Mouse (Mus musculus) liver, embryonic 14.5 days (tissue): Measurements from ENCODE around the gene Aurkc. TPM values are rescaled to one million over a fixed set of nuclear protein-coding genes. Genes with fewer than 3 reads are reported as not detected.
"Not testable (repeated sequence)": the region's sequence is repeated elsewhere in the genome, so short reads cannot be mapped to it uniquely, and the experiment has no call there.

Experiments used
- ATAC-seq: fragments of 200-750 bp; cut with Nextera tagmentation; 2 replicates; pipeline ENCODE4 v1.8.0; 2017; ENCODE audit warnings: moderate number of reproducible peaks, mild to moderate bottlenecking, moderate library complexity; ENCODE audit not compliant: insufficient read depth
- DNase-seq, 3 experiments: peaks; one replicate each; pipeline ENCODE4 v3.0.0-alpha.2; 2012 to 2013; ENCODE audit warnings: low read depth in 3 of 3, low spot score in 3 of 3
- H3K27ac ChIP-seq: fragments of 300-500 bp; sonication (generic); 2 replicates; pipeline ENCODE4 v1.5.1; 2014; ENCODE audit warnings: moderate library complexity, mild to moderate bottlenecking, control low read depth, inconsistent platforms
- H3K27me3 ChIP-seq: fragments of 300-500 bp; sonication (generic); 2 replicates; pipeline ENCODE4 v1.6.1; 2014; ENCODE audit warnings: mild to moderate bottlenecking, low read length, moderate library complexity; ENCODE audit not compliant: control insufficient read depth, insufficient read depth
- H3K36me3 ChIP-seq: fragments of 300-500 bp; sonication (generic); replicated peaks from 2 replicates; pipeline ENCODE4 v1.6.1; 2014; ENCODE audit warnings: low read depth; ENCODE audit not compliant: control insufficient read depth, insufficient read depth
- H3K4me1 ChIP-seq, 2 experiments: fragments of 200-500 bp in 1 of 2; fragments of 300-500 bp in 1 of 2; sonication (generic) in 1 of 2; replicated peaks; 2 replicates each; pipeline ENCODE4 v1.6.1; 2012 to 2014; ENCODE audit warnings: antibody characterized with exemption in 1 of 2, inconsistent platforms in 1 of 2, low read length in 1 of 2; ENCODE audit not compliant: control insufficient read depth in 2 of 2, insufficient read depth in 2 of 2
- H3K4me2 ChIP-seq: fragments of 300-500 bp; sonication (generic); 2 replicates; pipeline ENCODE4 v1.6.1; 2014; ENCODE audit warnings: low read depth, mild to moderate bottlenecking, control low read depth, moderate library complexity
- H3K4me3 ChIP-seq, 2 experiments: fragments of 200-500 bp in 1 of 2; fragments of 300-500 bp in 1 of 2; sonication (generic) in 1 of 2; 2 replicates each; pipeline ENCODE4 v1.5.1; 2012 to 2014; ENCODE audit warnings: low read depth in 2 of 2, low read length in 2 of 2, mild to moderate bottlenecking in 2 of 2, control low read depth in 1 of 2, inconsistent platforms in 1 of 2, moderate library complexity in 1 of 2; ENCODE audit not compliant: insufficient read depth in 1 of 2
- H3K9ac ChIP-seq: fragments of 300-500 bp; sonication (generic); replicated peaks from 2 replicates; pipeline ENCODE4 v1.6.1; 2014; ENCODE audit warnings: mild to moderate bottlenecking, control low read depth, moderate library complexity
- H3K9me3 ChIP-seq: fragments of 300-500 bp; sonication (generic); 2 replicates; pipeline ENCODE4 v1.6.1; 2016; ENCODE audit warnings: low read length, mixed read lengths; ENCODE audit not compliant: control insufficient read depth
- CTCF ChIP-seq: IDR thresholded peaks from 2 replicates; pipeline ENCODE4 v1.5.1; 2016; ENCODE audit warnings: antibody characterized with exemption, low read depth, control low read depth
- EP300 ChIP-seq: IDR thresholded peaks from 2 replicates; pipeline ENCODE4 v1.6.1; 2016; ENCODE audit warnings: antibody characterized with exemption, low read depth
- WGBS: fragments of 180-500 bp; shearing (Covaris S2); extraction: QIAGEN DNeasy Blood & Tissue Kit; methylation state at CpG from one replicate; pipeline ENCODE4 v1.1.7; 2014; ENCODE audit not compliant: insufficient replicate concordance; 5-methylcytosine and 5-hydroxymethylcytosine counted together
- polyA plus RNA-seq, 2 experiments: library from polyadenylated mRNA; depleted of rRNA in 1 of 2; stranded (reverse) in 1 of 2; unstranded in 1 of 2; fragments of >200 nt; fragmentation: Nextera tagmentation in 1 of 2; extraction: Ambion mirVana in 1 of 2; gene quantifications; 2 replicates each; pipeline versions ENCODE4 v1.2.1 to v1.2.3; 2012 to 2014

Gene Aurkc
- polyA plus RNA-seq, 2 experiments = 0.03 TPM; not detected in 1

DNA sequence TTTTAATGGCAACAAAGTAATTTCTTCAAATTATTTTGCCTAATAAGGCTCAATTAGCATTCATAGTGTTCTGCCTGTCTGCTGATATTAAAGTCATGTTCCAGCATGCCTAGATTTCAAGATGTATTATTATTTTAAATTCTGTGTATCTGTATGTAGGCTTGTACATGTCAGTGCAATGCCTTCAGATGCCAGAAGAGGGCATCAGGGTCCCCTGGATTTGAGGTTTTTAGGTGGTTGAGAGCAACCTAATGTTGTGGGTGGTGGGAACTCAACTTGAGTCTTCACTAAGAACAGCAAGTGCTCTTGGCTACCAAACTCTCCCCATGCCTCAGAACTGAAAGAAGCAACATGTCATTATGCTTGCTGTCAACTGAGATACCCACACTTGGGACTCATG, 32.3 kb downstream of the Aurkc start:
- Histone ChIP-seq H3K4me2 (no peak overlapping the region), H3K9ac (no peak overlapping the region), H3K27me3 (no peaks in the 10 kb centered on the region), H3K27ac (no peak overlapping the region), H3K4me3 (no peak overlapping the region), H3K9me3 (no peaks in the 10 kb centered on the region; the same call in 1 of the 2 replicates), H3K36me3 (no peaks in the 10 kb centered on the region), H3K4me1 (no peaks in the 10 kb centered on the region)
- no peak for ATAC-seq
- DNase-seq = no peak
- TF ChIP-seq EP300 (no peak), CTCF (no peak)

DNA sequence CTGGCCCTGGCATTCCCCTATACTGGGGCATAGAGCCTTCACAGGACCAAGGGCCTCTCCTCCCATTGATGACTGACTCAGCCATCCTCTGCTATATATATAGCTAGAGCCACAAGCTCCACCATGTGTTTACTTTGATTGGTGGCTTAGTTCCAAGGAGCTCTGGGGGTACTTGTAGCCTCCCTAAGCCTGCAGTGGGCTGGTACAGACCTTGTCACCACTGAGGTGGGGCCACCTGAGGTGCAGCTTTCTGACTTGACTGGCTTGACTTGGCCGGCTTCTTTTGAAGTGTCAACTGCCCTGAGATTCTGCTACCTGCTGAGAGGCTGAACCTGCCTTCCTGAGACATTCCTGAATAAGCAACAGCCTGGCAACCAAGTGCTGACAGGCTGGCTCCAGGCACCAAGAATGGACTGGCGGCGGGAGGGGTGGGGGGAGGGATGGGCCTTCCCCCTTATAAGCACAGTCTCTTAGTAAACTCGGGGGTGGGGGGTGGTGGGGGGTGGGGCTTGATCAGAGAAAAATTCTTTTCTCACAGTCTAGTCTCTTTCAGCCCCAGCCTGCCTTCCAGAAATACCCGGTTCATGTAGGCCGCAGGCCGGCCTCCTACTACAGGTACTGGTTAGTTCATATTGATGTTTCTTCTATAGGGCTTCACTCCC, 54.7 kb downstream of the Aurkc start:
- not testable (repeated sequence) for H3K36me3 ChIP-seq, H3K27ac ChIP-seq, H3K27me3 ChIP-seq, H3K9ac ChIP-seq, DNase-seq, H3K4me2 ChIP-seq, ATAC-seq, H3K9me3 ChIP-seq, H3K4me3 ChIP-seq, H3K4me1 ChIP-seq
- 54% methylated on average over 7 of the region's 7 CpGs for WGBS

Other genes with a start within 250 kb of the Aurkc start
- 2.6 and 3.0 TPM in 2 replicates for gene Zfp954, start 126.2 kb downstream of the Aurkc start, polyA plus RNA-seq (2012; rRNA removed)
- 5.0 and 5.6 TPM in 2 replicates for gene Zfp954, start 126.2 kb downstream of the Aurkc start, polyA plus RNA-seq (2014; fragmentation: Nextera tagmentation; extraction: Ambion mirVana)
- 0.05 and 0.09 TPM in 2 replicates for gene Zfp773, start 141.5 kb downstream of the Aurkc start, polyA plus RNA-seq (2012; rRNA removed)
- 0.17 and 0.29 TPM in 2 replicates for gene Zfp773, start 141.5 kb downstream of the Aurkc start, polyA plus RNA-seq (2014; fragmentation: Nextera tagmentation; extraction: Ambion mirVana)
- 0.18 and 0.28 TPM in 2 replicates for gene Zfp418, start 176.0 kb downstream of the Aurkc start, polyA plus RNA-seq (2012; rRNA removed)
- gene Zfp418, start 176.0 kb downstream of the Aurkc start, polyA plus RNA-seq (2014; fragmentation: Nextera tagmentation; extraction: Ambion mirVana) = 0.23 and 0.54 TPM in 2 replicates
- gene Zfp772, start 214.7 kb downstream of the Aurkc start, polyA plus RNA-seq (2012; rRNA removed) = 0.51 and 0.74 TPM in 2 replicates
- gene Zfp772, start 214.7 kb downstream of the Aurkc start, polyA plus RNA-seq (2014; fragmentation: Nextera tagmentation; extraction: Ambion mirVana) = 1.3 and 1.5 TPM in 2 replicates